Mouse (Mus musculus): ENCODE results near the gene Ube2h.
A peak's percentile ranks its signal among the peaks of the same experiment; 100 is the strongest.

GRCm38 (mm10) chr6:30278374-30278773 is 26.0 kb downstream of the Ube2h start:
- TF ChIP-seq CTCF (IDR thresholded peaks at IDR 0.05; ENCODE audit: low read depth): peak; percentile 36
- TF ChIP-seq EP300 (IDR thresholded peaks at IDR 0.05; ENCODE audit: low read depth): no peak
